Mouse (Mus musculus): Measurements from ENCODE around the gene Fgfr2. TPM values are rescaled to one million over a fixed set of nuclear protein-coding genes. Genes with fewer than 3 reads are reported as not detected.

Fgfr2 gene
- polyA plus RNA-seq, 1 experiment from 2014 or later, result 39.4 TPM

DNA sequence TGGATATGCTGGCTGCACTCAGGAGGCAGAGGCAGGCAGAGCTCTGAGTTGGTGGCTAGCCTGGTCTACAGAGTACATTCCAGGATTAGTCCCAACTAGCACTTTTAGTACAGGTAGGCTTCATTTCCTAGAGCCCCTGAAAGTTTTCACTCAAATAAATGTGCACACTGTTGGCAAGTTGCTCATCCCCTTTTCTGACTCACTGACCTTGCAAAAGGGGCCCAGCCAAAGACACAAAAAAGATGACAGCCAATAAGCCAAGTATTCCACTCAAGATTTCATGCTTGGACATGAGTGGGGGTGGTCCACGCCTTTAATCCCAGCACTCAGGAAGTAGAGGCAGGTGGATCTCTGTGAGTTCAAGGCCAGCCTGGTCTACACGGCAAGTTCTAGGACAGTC is 541.7 kb downstream of the Fgfr2 start:
- 93% methylated on average over 2 of the region's 2 CpGs for WGBS
- ATAC-seq, result no peak

GRCm38 (mm10) chr7:132580511-132580910 is 542.6 kb downstream of the Fgfr2 start:
- Histone ChIP-seq H3K27me3 (peaks cover 16% of the 10 kb centered on the region), H3K9me3 (no peaks in the 10 kb centered on the region), H3K9ac (replicated peaks) (no peak overlapping the region), H3K27ac (no peak overlapping the region), H3K4me2 (replicated peaks) (no peak overlapping the region), H3K4me3 (replicated peaks) (no peak overlapping the region), H3K36me3 (no peaks in the 10 kb centered on the region), H3K4me1 (replicated peaks) (peaks cover 7% of the 10 kb centered on the region)
- ATAC-seq, result no peak
- 80% methylated on average over 6 of the region's 6 CpGs for WGBS

More for the DNA sequence above, 541.7 kb downstream of the Fgfr2 start:
- Histone ChIP-seq H3K4me1 (replicated peaks) (peaks cover 5% of the 10 kb centered on the region), H3K36me3 (no peaks in the 10 kb centered on the region), H3K9me3 (no peaks in the 10 kb centered on the region), H3K9ac (replicated peaks) (no peak overlapping the region), H3K27ac (no peak overlapping the region), H3K27me3 (peaks cover 16% of the 10 kb centered on the region), H3K4me2 (replicated peaks) (no peak overlapping the region), H3K4me3 (replicated peaks) (no peak overlapping the region)

GRCm38 (mm10) chr7:132576891-132577290 is 546.3 kb downstream of the Fgfr2 start:
- peaks cover 26% of the 10 kb centered on the region for H3K4me1 ChIP-seq (replicated peaks)
- H3K27ac ChIP-seq, result no peak overlapping the region
- H3K36me3 ChIP-seq, result no peaks in the 10 kb centered on the region
- peak overlapping the region; percentile 79 for H3K4me2 ChIP-seq (replicated peaks)
- no peaks in the 10 kb centered on the region for H3K9me3 ChIP-seq
- ATAC-seq, result no peak
- WGBS, result 59% methylated on average over 4 of the region's 4 CpGs
- H3K4me3 ChIP-seq (replicated peaks), result no peak overlapping the region
- peaks cover 16% of the 10 kb centered on the region for H3K27me3 ChIP-seq
- no peak overlapping the region for H3K9ac ChIP-seq (replicated peaks)

- Histone ChIP-seq H3K4me1 (replicated peaks) (peaks cover 26% of the 10 kb centered on the region), H3K27me3 (peaks cover 16% of the 10 kb centered on the region), H3K27ac (peak within 1 kb of the TSS; percentile 86), H3K36me3 (no peaks in the 10 kb centered on the region), H3K4me3 (replicated peaks) (peak within 1 kb of the TSS; percentile 69), H3K9ac (replicated peaks) (peak within 1 kb of the TSS; percentile 71), H3K9me3 (no peaks in the 10 kb centered on the region), H3K4me2 (replicated peaks) (peak within 1 kb of the TSS; percentile 79)
- WGBS, result under 1% methylated on average over 49 of the region's 49 CpGs
- peak; percentile 97 for ATAC-seq
Observed at GRCm38 (mm10) chr7:132576116-132576650, 547.0 kb downstream of the Fgfr2 start, which contains the start of gene Oat. Gene Oat, minus strand, starts transcription at chr7:132576398.

GRCm38 (mm10) chr7:132575623-132576022 is 547.5 kb downstream of the Fgfr2 start:
- H3K9me3 ChIP-seq, result no peaks in the 10 kb centered on the region
- ATAC-seq, result peak; percentile 90
- H3K27me3 ChIP-seq, result peaks cover 16% of the 10 kb centered on the region
- H3K27ac ChIP-seq, result peak overlapping the region; percentile 86
- peak overlapping the region; percentile 71 for H3K9ac ChIP-seq (replicated peaks)
- H3K4me2 ChIP-seq (replicated peaks), result peak overlapping the region; percentile 79
- under 1% methylated on average over 13 of the region's 13 CpGs for WGBS
- peaks cover 26% of the 10 kb centered on the region for H3K4me1 ChIP-seq (replicated peaks)
- H3K36me3 ChIP-seq, result no peaks in the 10 kb centered on the region
- H3K4me3 ChIP-seq (replicated peaks), result peak overlapping the region; percentile 69

DNA sequence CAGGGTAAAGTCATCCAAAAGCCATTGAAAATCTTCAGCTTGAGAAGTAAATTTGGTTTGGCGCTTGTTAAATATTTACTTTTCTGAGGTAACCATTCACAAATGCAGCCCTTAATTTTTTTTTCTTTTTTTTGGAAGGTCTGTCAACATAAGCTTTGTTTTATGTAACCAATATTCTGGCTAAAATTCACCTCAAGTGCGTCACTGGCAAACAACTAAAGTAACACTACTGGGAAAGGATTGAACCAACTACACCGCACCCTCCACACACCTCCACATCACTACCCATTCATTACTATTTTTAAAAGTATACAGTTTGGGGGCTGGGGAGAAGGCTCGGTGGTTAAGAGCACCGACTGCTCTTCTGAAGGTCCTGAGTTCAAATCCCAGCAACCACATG is 548.5 kb downstream of the Fgfr2 start:
- no peak for ATAC-seq

DNA sequence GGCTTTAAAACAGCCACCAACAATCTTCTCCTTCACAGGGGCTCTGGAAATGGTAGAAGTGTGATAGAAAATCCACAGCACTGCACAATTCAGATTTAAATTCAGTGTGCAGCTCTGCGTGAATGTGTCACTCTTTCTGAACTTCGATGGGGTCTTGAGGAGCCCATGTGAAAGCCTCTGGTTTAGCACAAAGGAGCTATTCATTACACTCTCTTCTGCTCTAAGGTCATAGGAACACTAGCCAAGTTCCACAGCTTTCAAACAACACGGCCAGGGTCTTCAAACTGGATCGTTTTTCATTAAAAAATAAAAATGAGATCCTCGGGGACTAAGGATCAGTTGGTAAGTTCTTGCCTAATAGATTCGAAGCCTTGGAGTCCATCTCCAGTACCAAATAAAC is 549.9 kb downstream of the Fgfr2 start:
- Histone ChIP-seq H3K27ac (peak overlapping the region; percentile 31), H3K36me3 (peaks cover 8% of the 10 kb centered on the region; the same call in 1 of the 2 replicates), H3K27me3 (peaks cover 12% of the 10 kb centered on the region), H3K4me3 (replicated peaks) (no peak overlapping the region), H3K9me3 (no peaks in the 10 kb centered on the region), H3K4me2 (replicated peaks) (no peak overlapping the region), H3K4me1 (replicated peaks) (peaks cover 26% of the 10 kb centered on the region), H3K9ac (replicated peaks) (no peak overlapping the region)
- WGBS, result 34% methylated on average over 6 of the region's 6 CpGs
- ATAC-seq, result no peak

More for the DNA sequence above, 548.5 kb downstream of the Fgfr2 start:
- Histone ChIP-seq H3K9me3 (no peaks in the 10 kb centered on the region), H3K36me3 (no peaks in the 10 kb centered on the region), H3K27me3 (peaks cover 12% of the 10 kb centered on the region), H3K4me3 (replicated peaks) (no peak overlapping the region), H3K4me2 (replicated peaks) (no peak overlapping the region), H3K9ac (replicated peaks) (no peak overlapping the region), H3K27ac (no peak overlapping the region), H3K4me1 (replicated peaks) (peaks cover 26% of the 10 kb centered on the region)
- WGBS, result 92% methylated on average over 5 of the region's 5 CpGs

- H3K9ac ChIP-seq (replicated peaks), result no peak overlapping the region
- H3K4me2 ChIP-seq (replicated peaks), result no peak overlapping the region
- H3K27ac ChIP-seq, result no peak overlapping the region
- H3K36me3 ChIP-seq, result peaks cover 12% of the 10 kb centered on the region; the same call in 1 of the 2 replicates
- 83% methylated on average over 3 of the region's 3 CpGs for WGBS
- no peak overlapping the region for H3K4me3 ChIP-seq (replicated peaks)
- H3K27me3 ChIP-seq, result peaks cover 9% of the 10 kb centered on the region
- peaks cover 26% of the 10 kb centered on the region for H3K4me1 ChIP-seq (replicated peaks)
- H3K9me3 ChIP-seq, result no peaks in the 10 kb centered on the region
- no peak for ATAC-seq
Observed at GRCm38 (mm10) chr7:132572738-132573137, 550.4 kb downstream of the Fgfr2 start.

- H3K36me3 ChIP-seq, result peaks cover 12% of the 10 kb centered on the region; the same call in 1 of the 2 replicates
- WGBS, result 89% methylated on average over 8 of the region's 8 CpGs
- H3K4me1 ChIP-seq (replicated peaks), result peaks cover 22% of the 10 kb centered on the region
- no peaks in the 10 kb centered on the region for H3K27me3 ChIP-seq
- no peak overlapping the region for H3K9ac ChIP-seq (replicated peaks)
- no peak overlapping the region for H3K4me2 ChIP-seq (replicated peaks)
- ATAC-seq, result no peak
- H3K9me3 ChIP-seq, result no peaks in the 10 kb centered on the region
- no peak overlapping the region for H3K4me3 ChIP-seq (replicated peaks)
- H3K27ac ChIP-seq, result no peak overlapping the region
Observed at GRCm38 (mm10) chr7:132571481-132571880, 551.7 kb downstream of the Fgfr2 start.

- Histone ChIP-seq H3K4me1 (replicated peaks) (peaks cover 15% of the 10 kb centered on the region; the same call in 1 of the 2 replicates), H3K27ac (no peak overlapping the region), H3K4me2 (replicated peaks) (no peak overlapping the region), H3K27me3 (no peaks in the 10 kb centered on the region), H3K9ac (replicated peaks) (no peak overlapping the region), H3K4me3 (replicated peaks) (no peak overlapping the region), H3K36me3 (peaks cover 12% of the 10 kb centered on the region; the same call in 1 of the 2 replicates), H3K9me3 (no peaks in the 10 kb centered on the region)
- WGBS, result 89% methylated on average over 5 of the region's 5 CpGs
- no peak for ATAC-seq
Observed at GRCm38 (mm10) chr7:132570071-132570470, 553.1 kb downstream of the Fgfr2 start.

GRCm38 (mm10) chr7:132568817-132569216 is 554.3 kb downstream of the Fgfr2 start:
- no peaks in the 10 kb centered on the region for H3K27me3 ChIP-seq
- H3K4me1 ChIP-seq (replicated peaks), result peaks cover 11% of the 10 kb centered on the region; the same call in 1 of the 2 replicates
- peaks cover 20% of the 10 kb centered on the region; the same call in 1 of the 2 replicates for H3K36me3 ChIP-seq
- 91% methylated on average over 6 of the region's 6 CpGs for WGBS
- H3K9me3 ChIP-seq, result no peaks in the 10 kb centered on the region
- no peak overlapping the region for H3K4me2 ChIP-seq (replicated peaks)
- H3K9ac ChIP-seq (replicated peaks), result no peak overlapping the region
- ATAC-seq, result no peak
- H3K27ac ChIP-seq, result no peak overlapping the region
- no peak overlapping the region for H3K4me3 ChIP-seq (replicated peaks)

DNA sequence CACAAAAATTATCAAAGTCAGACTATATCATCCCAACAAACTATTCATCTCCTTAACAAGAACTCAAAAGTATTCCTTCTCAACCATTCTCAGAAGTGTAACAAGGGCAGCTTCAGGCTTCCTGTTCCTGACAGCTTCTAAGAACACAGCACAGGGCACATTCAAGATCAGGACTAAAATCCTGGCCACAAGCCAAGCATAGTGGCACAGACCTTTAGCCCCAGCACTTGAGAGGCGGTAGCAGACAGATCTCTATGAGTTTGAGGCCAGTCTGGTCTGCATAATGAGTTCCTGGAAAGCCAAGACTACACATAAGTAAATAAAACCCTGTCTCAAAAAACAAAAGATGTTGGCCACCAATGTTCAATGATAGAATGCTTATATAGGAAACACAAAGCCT is 557.3 kb downstream of the Fgfr2 start:
- WGBS, result 44% methylated on average over 1 of the region's 1 CpGs
- Histone ChIP-seq H3K4me2 (replicated peaks) (no peak overlapping the region), H3K4me3 (replicated peaks) (no peak overlapping the region), H3K9me3 (no peaks in the 10 kb centered on the region), H3K4me1 (replicated peaks) (no peaks in the 10 kb centered on the region), H3K9ac (replicated peaks) (no peak overlapping the region), H3K36me3 (peaks cover 48% of the 10 kb centered on the region), H3K27me3 (no peaks in the 10 kb centered on the region), H3K27ac (no peak overlapping the region)
- ATAC-seq, result no peak

Data from midbrain, embryonic 13.5 days (tissue).